Mouse (Mus musculus) stomach, embryonic 14.5 days (tissue): ENCODE results near the gene Exosc2. TPM values are rescaled to one million over a fixed set of nuclear protein-coding genes. Genes with fewer than 3 reads are reported as not detected.

Experiments
- ATAC-seq: fragments of 200-750 bp; cut with Nextera tagmentation; 2 replicates; pipeline ENCODE4 v1.8.0; 2017; ENCODE audit warnings: low read depth, moderate TSS enrichment; ENCODE audit not compliant: insufficient number of reproducible peaks, insufficient read depth, low FRiP score
- H3K27ac ChIP-seq: fragments of 300-500 bp; sonication (generic); 2 replicates; pipeline ENCODE4 v1.5.1; 2014; ENCODE audit warnings: mild to moderate bottlenecking, low read length, moderate library complexity, mixed read lengths
- H3K27me3 ChIP-seq: fragments of 300-500 bp; sonication (generic); 2 replicates; pipeline ENCODE4 v1.6.1; 2014; ENCODE audit warnings: low read length, control low read depth, mixed read lengths; ENCODE audit not compliant: control insufficient read depth, insufficient read depth
- H3K36me3 ChIP-seq: fragments of 300-500 bp; sonication (generic); 2 replicates; pipeline ENCODE4 v1.6.1; 2014; ENCODE audit warnings: mild to moderate bottlenecking, control low read depth, low read length, moderate library complexity, mixed read lengths; ENCODE audit not compliant: control insufficient read depth, insufficient read depth
- H3K4me1 ChIP-seq: fragments of 300-500 bp; sonication (generic); 2 replicates; pipeline ENCODE4 v1.6.1; 2014; ENCODE audit warnings: low read length, control low read depth, mixed read lengths; ENCODE audit not compliant: control insufficient read depth, insufficient read depth
- H3K4me2 ChIP-seq: fragments of 300-500 bp; sonication (generic); replicated peaks from 2 replicates; pipeline ENCODE4 v1.6.1; 2014; ENCODE audit warnings: low read depth, low read length, control low read depth
- H3K4me3 ChIP-seq: fragments of 300-500 bp; sonication (generic); 2 replicates; pipeline ENCODE4 v1.5.1; 2014; ENCODE audit warnings: low read depth, low read length, control low read depth
- H3K9ac ChIP-seq: fragments of 300-500 bp; sonication (generic); replicated peaks from 2 replicates; pipeline ENCODE4 v1.6.1; 2014; ENCODE audit warnings: low read depth, mild to moderate bottlenecking, control low read depth, low read length, moderate library complexity, mixed read lengths
- H3K9me3 ChIP-seq: fragments of 300-500 bp; sonication (generic); 2 replicates; pipeline ENCODE4 v1.6.1; 2016; ENCODE audit warnings: low read depth, low read length, control low read depth; ENCODE audit not compliant: control insufficient read depth
- WGBS: fragments of 180-500 bp; shearing (Covaris S2); extraction: QIAGEN DNeasy Blood & Tissue Kit; methylation state at CpG from one replicate; pipeline ENCODE4 v1.1.7; 2014; 5-methylcytosine and 5-hydroxymethylcytosine counted together
- polyA plus RNA-seq: library from polyadenylated mRNA; unstranded; fragments of >200 nt; fragmentation: Nextera tagmentation; extraction: Ambion mirVana; gene quantifications from 2 replicates; pipeline ENCODE4 v1.2.1, GENCODE M21; 2014

The Exosc2 gene
- polyA plus RNA-seq, 1 experiment from 2014 or later = 54.2 TPM

DNA sequence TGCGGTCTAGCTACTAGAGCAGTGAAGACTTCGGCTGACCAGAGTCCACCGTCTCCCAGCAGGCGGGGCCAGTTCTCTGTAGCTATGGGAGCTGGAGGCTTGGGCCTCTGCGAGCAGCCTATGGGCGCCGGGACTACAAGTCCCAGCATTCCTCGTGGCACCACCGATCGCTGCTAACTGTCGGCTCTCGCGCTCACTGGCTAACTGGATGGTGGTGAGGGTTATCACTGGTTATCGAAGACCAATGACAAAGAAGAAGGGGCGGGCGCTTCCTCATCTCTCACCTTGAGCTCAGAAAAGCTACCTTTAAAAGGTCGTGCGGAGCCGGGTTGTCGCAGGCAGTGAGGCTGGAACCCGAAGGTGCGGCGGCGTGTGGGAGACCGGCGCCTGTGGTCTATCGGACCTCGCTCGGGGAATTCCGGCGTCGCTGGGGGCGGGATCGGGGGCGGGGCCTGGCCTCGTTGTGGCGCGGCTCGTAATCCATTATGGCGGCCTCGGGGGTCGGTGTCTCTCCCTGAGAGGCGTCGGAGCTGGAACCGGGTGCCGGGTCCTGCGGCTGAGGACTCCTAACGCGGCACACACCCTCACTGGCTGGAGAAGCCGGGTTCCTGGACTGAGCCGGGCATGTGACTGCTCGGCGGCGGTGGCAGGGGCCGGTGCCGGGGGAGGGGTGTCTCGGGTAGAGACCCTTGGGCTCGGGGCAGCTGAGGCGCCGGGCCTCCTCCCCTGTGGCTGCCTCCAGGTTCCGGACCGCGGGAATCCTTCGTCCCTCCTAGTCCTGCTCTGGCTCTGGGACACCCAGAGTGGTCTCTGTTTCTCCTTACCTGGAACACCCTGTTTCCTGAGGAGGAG is 17.8 kb downstream of the Exosc2 start, which contains the start of gene Abl1:
Abl1 (plus strand) TSS at position 303 of the 852 bp plus-strand sequence.
- no peaks in the 10 kb centered on the region for H3K36me3 ChIP-seq
- no peaks in the 10 kb centered on the region for H3K27me3 ChIP-seq
- no peaks in the 10 kb centered on the region for H3K9me3 ChIP-seq
- H3K27ac ChIP-seq = peak within 1 kb of the TSS; percentile 90
- peak within 1 kb of the TSS; percentile 74 for H3K4me2 ChIP-seq
- peaks cover 8% of the 10 kb centered on the region; the same call in 1 of the 2 replicates for H3K4me1 ChIP-seq
- H3K9ac ChIP-seq = peak within 1 kb of the TSS; percentile 82
- peak within 1 kb of the TSS; percentile 91 for H3K4me3 ChIP-seq
- ATAC-seq = peak; percentile 99
- WGBS = under 1% methylated on average over 62 of the region's 64 CpGs

DNA sequence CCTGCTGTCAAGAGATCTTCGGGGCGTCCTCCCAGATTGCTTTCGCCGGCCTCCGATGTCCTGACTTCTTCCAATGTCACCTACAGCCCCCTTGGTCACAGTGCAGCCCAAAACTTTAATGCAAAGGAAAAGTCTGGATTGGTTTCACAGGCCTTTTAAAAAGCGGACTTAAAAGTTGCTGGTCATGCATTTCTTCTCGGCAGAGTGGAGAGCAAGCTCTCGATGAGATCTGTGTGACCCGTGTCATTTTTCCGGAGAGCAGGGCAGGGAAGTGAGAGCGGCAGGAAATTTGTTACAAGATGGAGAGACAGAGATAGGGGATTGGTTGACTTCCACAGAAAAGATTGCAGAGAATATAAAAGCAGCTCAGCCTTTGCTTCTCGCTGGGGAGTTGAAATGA is 18.5 kb downstream of the Exosc2 start:
- ATAC-seq = no peak

DNA sequence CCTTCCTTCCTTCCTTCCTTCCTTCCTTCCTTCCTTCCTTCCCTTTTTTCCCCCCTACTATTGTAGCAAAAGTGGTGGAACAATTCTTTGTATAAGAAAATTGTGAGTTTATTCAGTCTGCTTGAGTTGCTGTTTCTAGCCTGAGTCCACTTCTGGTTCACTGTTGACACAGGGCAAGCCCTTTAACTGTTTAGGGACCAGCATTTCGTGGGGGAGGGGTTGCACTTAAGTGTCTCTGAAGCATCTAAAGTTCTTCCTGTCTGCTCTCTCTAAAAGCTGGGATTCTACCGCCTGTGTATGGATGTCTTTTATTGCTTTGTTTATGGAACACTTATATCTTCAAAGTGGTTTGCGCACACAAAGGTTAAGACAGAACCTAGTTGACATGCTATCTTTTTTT is 19.5 kb downstream of the Exosc2 start:
- Histone ChIP-seq H3K4me1 (peaks cover 8% of the 10 kb centered on the region; the same call in 1 of the 2 replicates), H3K4me3 (peak overlapping the region; percentile 91), H3K27ac (no peak overlapping the region), H3K9ac (no peak overlapping the region), H3K36me3 (no peaks in the 10 kb centered on the region; the same call in 1 of the 2 replicates), H3K27me3 (no peaks in the 10 kb centered on the region), H3K4me2 (peak overlapping the region; percentile 74), H3K9me3 (no peaks in the 10 kb centered on the region)
- no peak for ATAC-seq
- WGBS = 33% methylated on average over 3 of the region's 3 CpGs

More for the DNA sequence above, 18.5 kb downstream of the Exosc2 start:
- Histone ChIP-seq H3K27me3 (no peaks in the 10 kb centered on the region), H3K4me1 (peaks cover 8% of the 10 kb centered on the region; the same call in 1 of the 2 replicates), H3K4me2 (peak overlapping the region; percentile 74), H3K4me3 (peak overlapping the region; percentile 91), H3K9ac (peak overlapping the region; percentile 82), H3K27ac (peak overlapping the region; percentile 90), H3K36me3 (no peaks in the 10 kb centered on the region), H3K9me3 (no peaks in the 10 kb centered on the region)
- WGBS = 0% methylated on average over 12 of the region's 12 CpGs

DNA sequence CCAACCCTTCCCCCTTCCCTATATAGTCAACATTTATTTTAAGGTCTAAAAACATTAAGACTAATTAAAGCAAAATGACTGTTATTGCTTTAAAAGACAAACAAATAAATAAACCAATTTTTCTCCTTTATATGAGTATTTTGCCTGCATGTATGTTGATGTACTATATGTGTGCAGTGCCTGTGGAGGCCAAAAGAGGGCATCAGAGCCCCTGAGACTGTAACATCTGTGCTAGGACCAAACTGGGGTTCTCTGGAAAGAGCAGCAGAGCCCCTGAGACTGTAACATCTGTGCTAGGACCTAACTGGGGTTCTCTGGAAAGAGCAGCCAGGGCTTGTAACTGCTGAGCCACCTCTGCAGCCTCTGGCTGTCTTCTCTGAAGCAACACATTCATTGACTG is 27.7 kb downstream of the Exosc2 start:
- no peak overlapping the region for H3K4me2 ChIP-seq
- H3K9me3 ChIP-seq = no peaks in the 10 kb centered on the region
- H3K27me3 ChIP-seq = no peaks in the 10 kb centered on the region
- no peak overlapping the region for H3K27ac ChIP-seq
- no peak for ATAC-seq
- peaks cover 20% of the 10 kb centered on the region for H3K36me3 ChIP-seq
- no peaks in the 10 kb centered on the region for H3K4me1 ChIP-seq
- no peak overlapping the region for H3K4me3 ChIP-seq
- no peak overlapping the region for H3K9ac ChIP-seq

DNA sequence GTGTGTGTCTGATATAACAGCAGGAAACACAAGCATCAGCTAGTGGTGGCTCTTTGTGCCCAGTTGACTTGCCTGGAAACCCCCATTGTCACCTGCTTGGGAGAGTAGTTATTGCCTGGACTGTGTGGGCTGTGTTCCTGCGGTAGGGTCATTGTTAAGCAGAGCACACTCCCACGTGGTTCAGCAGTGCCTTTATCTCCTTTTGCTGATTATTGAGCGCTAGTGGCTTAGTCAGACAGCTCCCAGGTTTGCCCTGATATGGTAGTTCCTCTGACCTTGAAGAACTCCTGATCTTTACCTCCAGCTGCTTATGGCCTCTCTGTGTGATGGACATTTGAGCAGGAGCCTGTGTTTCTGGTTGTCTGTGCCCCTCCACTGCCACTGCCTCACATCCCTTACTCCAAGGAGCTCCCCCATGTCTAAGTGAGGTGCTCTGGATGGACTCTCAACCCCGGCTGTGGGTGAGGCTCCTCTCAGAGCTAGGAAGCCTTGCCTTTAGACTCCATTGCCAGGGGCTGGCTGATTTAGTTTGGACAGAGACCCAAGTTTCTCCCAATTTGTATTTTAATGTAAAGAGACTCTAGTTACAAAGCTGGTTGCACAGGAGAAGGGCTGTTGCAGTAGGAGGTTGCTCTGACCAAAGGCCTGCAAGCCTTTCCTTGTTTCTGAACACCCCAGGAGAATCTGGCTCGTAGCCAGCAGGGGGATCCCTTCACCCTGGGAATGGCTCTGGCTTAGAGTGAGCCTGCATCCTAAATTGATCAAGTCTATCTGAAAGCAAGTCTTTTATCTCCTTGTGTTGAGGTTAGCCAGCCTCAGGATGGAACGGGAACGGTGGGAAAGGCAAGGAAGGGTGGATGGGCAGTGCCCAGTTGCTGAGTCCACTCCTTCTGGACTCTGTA is 30.3 kb downstream of the Exosc2 start:
- 43% methylated on average over 7 of the region's 7 CpGs for WGBS
- Histone ChIP-seq H3K4me2 (no peak overlapping the region), H3K4me1 (no peaks in the 10 kb centered on the region), H3K4me3 (no peak overlapping the region), H3K9ac (no peak overlapping the region), H3K9me3 (no peaks in the 10 kb centered on the region), H3K27me3 (no peaks in the 10 kb centered on the region), H3K36me3 (peaks cover 17% of the 10 kb centered on the region), H3K27ac (no peak overlapping the region)
- peak; percentile 85; the same call in 1 of the 2 replicates for ATAC-seq

DNA sequence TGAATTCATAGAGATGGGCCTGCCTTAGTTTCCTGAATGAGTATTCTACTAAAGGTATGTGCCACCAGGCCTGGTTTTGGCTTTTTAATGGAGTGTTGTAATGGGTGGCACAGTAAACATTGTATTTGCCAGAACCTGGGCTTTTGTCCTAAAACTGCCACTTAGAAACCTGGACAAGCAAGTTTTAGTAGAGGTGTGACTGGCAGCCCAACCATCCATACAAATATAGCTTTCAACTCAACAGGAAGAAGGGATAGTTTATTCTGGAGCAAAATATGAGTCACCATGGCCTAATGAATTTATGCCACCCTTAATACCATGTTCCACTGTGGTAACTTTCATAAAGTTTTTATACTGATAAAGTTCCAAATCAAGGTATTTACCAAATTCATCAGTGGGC is 32.7 kb downstream of the Exosc2 start:
- no peaks in the 10 kb centered on the region for H3K4me1 ChIP-seq
- no peak overlapping the region for H3K9ac ChIP-seq
- no peak overlapping the region for H3K27ac ChIP-seq
- H3K4me2 ChIP-seq = no peak overlapping the region
- H3K27me3 ChIP-seq = no peaks in the 10 kb centered on the region
- H3K9me3 ChIP-seq = no peaks in the 10 kb centered on the region
- no peak overlapping the region for H3K4me3 ChIP-seq
- H3K36me3 ChIP-seq = peaks cover 4% of the 10 kb centered on the region; the same call in 1 of the 2 replicates
- no peak for ATAC-seq

DNA sequence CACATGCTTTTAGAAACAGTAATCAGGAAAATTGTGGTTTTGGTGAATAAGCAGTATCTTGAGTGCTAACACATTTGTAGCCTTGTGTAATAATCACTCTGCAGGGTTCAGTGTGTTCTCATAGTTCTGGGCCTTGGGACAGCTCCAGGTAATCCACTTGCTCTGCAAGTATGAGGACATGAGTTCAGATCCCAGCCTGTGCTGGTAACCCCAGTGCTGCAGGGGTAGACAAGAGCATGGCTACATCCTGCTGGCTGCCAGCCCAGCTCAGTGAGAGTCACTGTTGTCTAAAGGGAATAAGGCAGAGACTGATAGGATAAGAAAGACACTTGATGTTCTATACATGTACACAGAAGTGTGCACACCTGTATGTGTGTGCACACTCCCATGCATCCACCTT is 35.4 kb downstream of the Exosc2 start:
- no peak overlapping the region for H3K4me2 ChIP-seq
- no peaks in the 10 kb centered on the region for H3K4me1 ChIP-seq
- no peaks in the 10 kb centered on the region for H3K36me3 ChIP-seq
- H3K9ac ChIP-seq = no peak overlapping the region
- ATAC-seq = no peak
- H3K27me3 ChIP-seq = no peaks in the 10 kb centered on the region
- no peak overlapping the region for H3K27ac ChIP-seq
- no peaks in the 10 kb centered on the region for H3K9me3 ChIP-seq
- H3K4me3 ChIP-seq = no peak overlapping the region

DNA sequence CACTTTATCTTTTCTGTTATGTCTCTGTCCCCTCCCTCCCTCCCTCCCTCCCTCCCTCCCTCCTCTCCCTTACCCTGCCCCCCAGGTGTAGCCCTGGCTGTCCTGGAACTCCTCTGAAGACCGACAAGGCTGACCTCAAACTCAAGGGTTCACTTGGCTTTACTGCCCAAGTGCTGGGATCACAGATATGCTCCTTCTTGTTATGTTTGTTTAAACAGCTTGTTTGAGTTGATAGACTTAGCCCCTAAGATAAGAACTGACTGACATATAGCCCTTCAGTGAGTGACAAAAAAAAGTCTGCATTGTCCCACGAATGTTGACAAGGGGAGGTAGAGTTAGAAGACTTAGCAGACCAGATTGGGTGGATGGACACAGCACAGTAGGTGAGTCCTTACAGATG is 36.0 kb downstream of the Exosc2 start:
- Histone ChIP-seq H3K4me2 (no peak overlapping the region), H3K9me3 (no peaks in the 10 kb centered on the region), H3K27me3 (no peaks in the 10 kb centered on the region), H3K36me3 (no peaks in the 10 kb centered on the region), H3K9ac (no peak overlapping the region), H3K4me1 (no peaks in the 10 kb centered on the region), H3K4me3 (no peak overlapping the region), H3K27ac (no peak overlapping the region)
- ATAC-seq = no peak
- 24% methylated on average over 2 of the region's 2 CpGs for WGBS
